Mouse (Mus musculus): ENCODE measurements around the gene Gab2.

GRCm38 (mm10) chr7:97356875-97357276 lies 275.5 kb downstream of the Gab2 start:
- TF ChIP-seq CTCF (IDR thresholded peaks at IDR 0.05; ENCODE audit: borderline replicate concordance, extremely low read depth, insufficient read depth, insufficient read length): no peak
- TF ChIP-seq POLR2A (IDR thresholded peaks at IDR 0.05; ENCODE audit: borderline replicate concordance, extremely low read depth, insufficient read depth, insufficient read length, poor library complexity, severe bottlenecking): no peak
